Mouse (Mus musculus): ENCODE measurements around the gene Ptgds. TPM values are rescaled to one million over a fixed set of nuclear protein-coding genes. Genes with fewer than 3 reads are reported as not detected.

The Ptgds gene
- polyA plus RNA-seq, 1 experiment from 2014 or later = 647 TPM

Small RNA genes within 50 kb of the gene (microRNA-seq; reads per million reads assigned to microRNA genes)
- gene Mir3087 = not detected

Other genes starting within 250 kb of the Ptgds start
- 444 and 468 TPM in 2 replicates for gene Tubb4b, start 245.3 kb downstream of the Ptgds start, polyA plus RNA-seq (2015; fragmentation: Nextera tagmentation; extraction: Ambion mirVana)
- not detected in 2 replicates for gene Slc34a3, start 235.7 kb downstream of the Ptgds start, polyA plus RNA-seq (2015; fragmentation: Nextera tagmentation; extraction: Ambion mirVana)
- gene Rnf224, start 233.3 kb downstream of the Ptgds start, polyA plus RNA-seq (2015; fragmentation: Nextera tagmentation; extraction: Ambion mirVana) = not detected in 2 replicates
- gene Rnf208, start 227.8 kb downstream of the Ptgds start, polyA plus RNA-seq (2015; fragmentation: Nextera tagmentation; extraction: Ambion mirVana) = 145 and 177 TPM in 2 replicates
- gene Cysrt1, start 227.6 kb downstream of the Ptgds start, polyA plus RNA-seq (2015; fragmentation: Nextera tagmentation; extraction: Ambion mirVana) = 0.23 TPM in 1 of 2 replicates, not detected in the other
- 4.9 and 6.3 TPM in 2 replicates for gene AL732309.1, start 223.2 kb downstream of the Ptgds start, polyA plus RNA-seq (2015; fragmentation: Nextera tagmentation; extraction: Ambion mirVana)
- 13.4 and 13.8 TPM in 2 replicates for gene Tmem203, start 214.6 kb downstream of the Ptgds start, polyA plus RNA-seq (2015; fragmentation: Nextera tagmentation; extraction: Ambion mirVana)
- gene Tprn, start 207.4 kb downstream of the Ptgds start, polyA plus RNA-seq (2015; fragmentation: Nextera tagmentation; extraction: Ambion mirVana) = 17.1 and 21.5 TPM in 2 replicates
- 171 and 183 TPM in 2 replicates for gene Ssna1, start 197.6 kb downstream of the Ptgds start, polyA plus RNA-seq (2015; fragmentation: Nextera tagmentation; extraction: Ambion mirVana)
- 139 and 143 TPM in 2 replicates for gene Anapc2, start 197.6 kb downstream of the Ptgds start, polyA plus RNA-seq (2015; fragmentation: Nextera tagmentation; extraction: Ambion mirVana)
- not detected in 2 replicates for gene Tmem210, start 181.9 kb downstream of the Ptgds start, polyA plus RNA-seq (2015; fragmentation: Nextera tagmentation; extraction: Ambion mirVana)
- 0.18 TPM in 1 of 2 replicates, not detected in the other for gene Lrrc26, start 180.1 kb downstream of the Ptgds start, polyA plus RNA-seq (2015; fragmentation: Nextera tagmentation; extraction: Ambion mirVana)
- gene Grin1, start 150.9 kb downstream of the Ptgds start, polyA plus RNA-seq (2015; fragmentation: Nextera tagmentation; extraction: Ambion mirVana) = 58.4 and 61.3 TPM in 2 replicates
- 43.6 and 45.2 TPM in 2 replicates for gene Man1b1, start 137.7 kb downstream of the Ptgds start, polyA plus RNA-seq (2015; fragmentation: Nextera tagmentation; extraction: Ambion mirVana)
- 24.4 and 24.9 TPM in 2 replicates for gene Dpp7, start 113.7 kb downstream of the Ptgds start, polyA plus RNA-seq (2015; fragmentation: Nextera tagmentation; extraction: Ambion mirVana)
- 5.1 and 6.4 TPM in 2 replicates for gene Uap1l1, start 104.4 kb downstream of the Ptgds start, polyA plus RNA-seq (2015; fragmentation: Nextera tagmentation; extraction: Ambion mirVana)
- gene Sapcd2, start 97.7 kb downstream of the Ptgds start, polyA plus RNA-seq (2015; fragmentation: Nextera tagmentation; extraction: Ambion mirVana) = 11.8 and 13.8 TPM in 2 replicates
- gene Entpd2, start 74.2 kb downstream of the Ptgds start, polyA plus RNA-seq (2015; fragmentation: Nextera tagmentation; extraction: Ambion mirVana) = 3.7 and 7.0 TPM in 2 replicates
- 424 and 493 TPM in 2 replicates for gene Npdc1, start 70.7 kb downstream of the Ptgds start, polyA plus RNA-seq (2015; fragmentation: Nextera tagmentation; extraction: Ambion mirVana)
- gene Fut7, start 46.8 kb downstream of the Ptgds start, polyA plus RNA-seq (2015; fragmentation: Nextera tagmentation; extraction: Ambion mirVana) = 0.08 TPM in 1 of 2 replicates, not detected in the other
- 15.0 and 15.1 TPM in 2 replicates for gene Abca2, start 41.3 kb downstream of the Ptgds start, polyA plus RNA-seq (2015; fragmentation: Nextera tagmentation; extraction: Ambion mirVana)
- gene Clic3, start 13.2 kb downstream of the Ptgds start, polyA plus RNA-seq (2015; fragmentation: Nextera tagmentation; extraction: Ambion mirVana) = 3.7 and 4.3 TPM in 2 replicates
- gene Paxx, start 9.0 kb downstream of the Ptgds start, polyA plus RNA-seq (2015; fragmentation: Nextera tagmentation; extraction: Ambion mirVana) = 109 and 119 TPM in 2 replicates
- gene Lcn12, start 23.9 kb upstream of the Ptgds start, polyA plus RNA-seq (2015; fragmentation: Nextera tagmentation; extraction: Ambion mirVana) = not detected in 2 replicates
- 120 and 143 TPM in 2 replicates for gene Fbxw5, start 30.7 kb upstream of the Ptgds start, polyA plus RNA-seq (2015; fragmentation: Nextera tagmentation; extraction: Ambion mirVana)
- 5.8 and 6.1 TPM in 2 replicates for gene C8g, start 31.7 kb upstream of the Ptgds start, polyA plus RNA-seq (2015; fragmentation: Nextera tagmentation; extraction: Ambion mirVana)
- gene Traf2, start 76.9 kb upstream of the Ptgds start, polyA plus RNA-seq (2015; fragmentation: Nextera tagmentation; extraction: Ambion mirVana) = 16.5 and 19.4 TPM in 2 replicates
- gene Edf1, start 87.8 kb upstream of the Ptgds start, polyA plus RNA-seq (2015; fragmentation: Nextera tagmentation; extraction: Ambion mirVana) = 375 and 378 TPM in 2 replicates
- 1.6 and 2.1 TPM in 2 replicates for gene Mamdc4, start 104.8 kb upstream of the Ptgds start, polyA plus RNA-seq (2015; fragmentation: Nextera tagmentation; extraction: Ambion mirVana)
- 159 and 169 TPM in 2 replicates for gene Phpt1, start 105.2 kb upstream of the Ptgds start, polyA plus RNA-seq (2015; fragmentation: Nextera tagmentation; extraction: Ambion mirVana)
- gene Ajm1, start 111.7 kb upstream of the Ptgds start, polyA plus RNA-seq (2015; fragmentation: Nextera tagmentation; extraction: Ambion mirVana) = 14.5 and 16.5 TPM in 2 replicates
- gene Rabl6, start 138.5 kb upstream of the Ptgds start, polyA plus RNA-seq (2015; fragmentation: Nextera tagmentation; extraction: Ambion mirVana) = 70.0 and 73.5 TPM in 2 replicates
- gene Ccdc183, start 147.6 kb upstream of the Ptgds start, polyA plus RNA-seq (2015; fragmentation: Nextera tagmentation; extraction: Ambion mirVana) = 0.27 and 0.45 TPM in 2 replicates
- 47.0 and 57.8 TPM in 2 replicates for gene Tmem141, start 152.0 kb upstream of the Ptgds start, polyA plus RNA-seq (2015; fragmentation: Nextera tagmentation; extraction: Ambion mirVana)
- gene Fcna, start 158.0 kb upstream of the Ptgds start, polyA plus RNA-seq (2015; fragmentation: Nextera tagmentation; extraction: Ambion mirVana) = 3.7 and 4.6 TPM in 2 replicates
- not detected in 2 replicates for gene Lcn8, start 183.1 kb upstream of the Ptgds start, polyA plus RNA-seq (2015; fragmentation: Nextera tagmentation; extraction: Ambion mirVana)
- gene Lcn5, start 187.9 kb upstream of the Ptgds start, polyA plus RNA-seq (2015; fragmentation: Nextera tagmentation; extraction: Ambion mirVana) = not detected in 2 replicates
- not detected in 2 replicates for gene Lcn6, start 206.7 kb upstream of the Ptgds start, polyA plus RNA-seq (2015; fragmentation: Nextera tagmentation; extraction: Ambion mirVana)
- not detected in 2 replicates for gene Lcn10, start 212.7 kb upstream of the Ptgds start, polyA plus RNA-seq (2015; fragmentation: Nextera tagmentation; extraction: Ambion mirVana)
- gene Obp2a, start 230.0 kb upstream of the Ptgds start, polyA plus RNA-seq (2015; fragmentation: Nextera tagmentation; extraction: Ambion mirVana) = not detected in 2 replicates
- gene Bmyc, start 236.7 kb upstream of the Ptgds start, polyA plus RNA-seq (2015; fragmentation: Nextera tagmentation; extraction: Ambion mirVana) = 149 and 164 TPM in 2 replicates